Mouse (Mus musculus) left cerebral cortex, postnatal 4 days (tissue): ENCODE measurements around the gene L3mbtl3. TPM values are rescaled to one million over a fixed set of nuclear protein-coding genes. Genes with fewer than 3 reads are reported as not detected.

ENCODE experiments used
- DNase-seq: peaks from one replicate; pipeline ENCODE4 v3.0.0-alpha.2; 2022
- intact Hi-C: fragments of 180-260 bp; cut with DNase I; formaldehyde crosslinking; loops from one replicate; pipeline ENCODE4 v1.15.1; 2025
- total RNA-seq, 2 experiments: library from RNA; stranded (reverse); gene quantifications; 2 replicates each; pipeline ENCODE4 v1.2.3; 2021

L3mbtl3 gene
- total RNA-seq: 10 to 100 TPM; 63.6 to 75.6 TPM

DNA sequence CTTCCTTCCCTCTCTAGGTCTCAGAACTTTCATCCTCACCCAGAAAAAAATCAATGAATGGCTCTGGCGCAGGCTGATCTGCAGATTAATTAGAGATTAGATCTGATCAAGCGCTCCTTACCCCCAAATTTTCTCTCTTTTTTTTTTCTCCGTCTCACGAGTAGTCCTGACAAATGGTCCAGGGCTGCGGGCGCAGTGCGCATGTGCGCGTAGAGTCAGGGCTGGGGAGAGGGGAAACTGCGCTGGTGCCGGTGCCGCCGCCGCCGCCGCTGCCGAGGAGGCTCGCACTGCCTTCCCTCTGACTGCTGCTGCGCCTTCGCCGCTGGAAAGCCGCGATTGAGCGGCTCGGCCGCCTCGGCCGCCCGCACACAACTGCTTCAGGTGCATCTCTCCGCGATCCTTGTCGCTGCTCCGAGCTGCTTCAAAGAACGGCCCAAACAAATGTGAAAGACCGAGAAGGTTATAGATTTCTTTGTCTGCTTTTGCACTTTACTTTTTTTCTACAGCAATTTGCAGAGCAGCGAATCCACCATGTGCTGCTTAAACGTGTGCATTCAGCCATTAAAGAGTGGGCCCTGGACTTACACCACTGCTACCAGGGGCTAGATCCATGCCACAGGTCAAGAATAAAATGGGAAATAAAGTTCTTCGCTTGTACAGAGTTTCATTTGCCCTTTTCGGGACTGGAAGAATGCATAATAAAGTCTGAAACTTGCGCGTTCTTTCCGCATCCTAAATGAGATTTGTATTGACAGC, at the start of gene L3mbtl3:
Gene L3mbtl3 (minus strand): TSS at position 182 of the 756 bp plus-strand sequence.
- DNase-seq: peak; percentile 93
- intact Hi-C loops: loop anchor here (10.0 kb wide), 4 partner anchors 119 to 619 kb away; no protein-coding TSS in a partner anchor

GRCm38 (mm10) chr10:26421168-26421567, 45.4 kb upstream of the L3mbtl3 start:
- DNase-seq: no peak
- intact Hi-C loops: no loop called here

GRCm38 (mm10) chr10:26388656-26389055, 12.9 kb upstream of the L3mbtl3 start:
- DNase-seq: no peak
- intact Hi-C loops: no loop called here

- intact Hi-C loops: loop anchor here (10.0 kb wide), 4 partner anchors 118 to 618 kb away; no protein-coding TSS in a partner anchor
- no peak for DNase-seq
These were observed 1.5 kb upstream of the L3mbtl3 start for GRCm38 (mm10) chr10:26377332-26377602.

DNA sequence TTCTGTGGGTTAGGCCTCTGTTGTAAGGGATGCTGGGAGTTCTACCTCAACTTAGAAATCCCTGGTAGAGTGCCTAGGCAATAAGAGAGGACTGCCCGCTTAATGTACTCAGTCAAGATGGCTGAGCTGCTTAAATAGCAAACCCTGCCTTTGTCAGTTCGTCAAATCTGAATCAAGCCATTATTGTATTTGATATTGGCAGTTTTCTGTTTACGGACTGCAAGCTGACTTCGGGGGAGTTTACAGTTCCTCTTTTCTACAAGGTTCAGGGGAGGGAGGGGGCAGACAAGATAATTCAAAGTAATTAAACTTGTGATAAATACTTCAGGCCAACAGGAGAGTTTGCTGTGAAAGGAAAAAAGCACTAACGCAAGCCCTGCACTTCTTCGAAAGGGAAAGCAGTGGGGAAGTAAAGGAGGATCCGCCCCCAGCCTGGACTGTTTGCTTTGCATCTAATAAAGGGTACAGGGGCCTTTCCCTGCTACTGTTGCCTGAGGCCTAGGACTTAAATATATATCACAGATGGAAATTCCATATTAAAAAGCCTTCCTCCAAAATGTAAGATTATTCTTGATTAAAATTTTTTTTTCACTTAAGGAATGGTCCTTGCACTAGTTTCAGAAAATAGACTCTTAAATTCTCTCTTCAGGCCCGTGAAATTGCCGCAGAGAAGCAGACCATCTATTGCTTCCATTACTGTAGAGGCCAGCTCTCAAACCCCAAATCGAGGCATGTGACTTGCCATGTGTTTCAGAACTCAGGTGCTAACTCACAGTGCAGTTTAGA, 968 bp upstream of the L3mbtl3 start:
- intact Hi-C loops: loop anchor here (10.0 kb wide), 4 partner anchors 118 to 618 kb away; no protein-coding TSS in a partner anchor
- DNase-seq: no peak

DNA sequence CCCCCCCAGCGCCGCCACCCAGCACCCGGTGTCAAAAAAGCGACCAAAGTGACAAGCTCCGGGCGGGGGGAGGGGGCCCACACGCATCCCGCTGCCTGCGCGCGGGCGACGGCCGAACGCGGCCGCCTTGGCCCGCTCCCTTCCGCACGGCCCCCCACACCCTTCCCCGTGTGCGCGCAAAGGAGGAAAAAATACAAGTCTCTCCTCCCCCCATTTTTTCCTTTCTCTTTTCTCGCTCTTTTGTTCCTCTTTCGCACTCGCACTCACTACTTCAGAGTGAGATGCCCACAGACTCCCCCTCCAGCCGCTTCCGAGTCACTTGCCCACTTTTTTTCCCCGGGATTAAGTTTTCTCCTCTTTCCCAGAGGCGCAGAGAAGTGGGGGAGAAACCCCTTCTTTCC, 420 bp downstream of the L3mbtl3 start:
- no peak for DNase-seq
- intact Hi-C loops: loop anchor here (10.0 kb wide), 4 partner anchors 119 to 619 kb away; no protein-coding TSS in a partner anchor

GRCm38 (mm10) chr10:26374436-26375311, 1.1 kb downstream of the L3mbtl3 start:
- DNase-seq: peak; percentile 61
- intact Hi-C loops: loop anchor here (5.0 to 10.0 kb wide), 5 partner anchors 120 to 620 kb away; no protein-coding TSS in a partner anchor

DNA sequence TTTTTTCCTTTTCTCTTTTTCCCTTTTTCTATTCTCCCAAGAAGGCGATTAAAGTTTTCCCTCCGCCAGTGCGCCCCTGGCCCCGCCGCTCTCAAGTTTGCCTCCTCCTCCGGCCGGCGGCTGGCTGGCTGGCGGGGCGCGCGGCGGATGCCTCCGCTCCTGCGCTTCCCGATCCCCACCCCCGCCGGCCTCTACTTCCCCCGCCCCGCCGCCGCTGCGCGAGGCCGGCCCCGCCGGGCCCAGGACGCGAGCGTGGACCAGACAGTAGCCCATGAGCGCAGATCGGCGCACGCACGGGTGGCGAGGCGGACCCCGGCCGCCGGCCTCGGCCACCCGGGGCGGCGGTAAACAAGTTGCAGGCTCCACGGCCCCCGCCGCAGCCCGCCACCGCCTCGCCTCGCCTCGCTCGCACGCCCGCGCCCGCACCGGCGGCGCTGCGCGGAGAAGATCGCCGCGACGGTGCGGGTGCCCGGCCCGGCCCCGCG, 1.8 kb downstream of the L3mbtl3 start:
- DNase-seq: peak; percentile 67
- intact Hi-C loops: loop anchor here (5.0 to 10.0 kb wide), 5 partner anchors 121 to 621 kb away; no protein-coding TSS in a partner anchor

GRCm38 (mm10) chr10:26372940-26373931, 2.5 kb downstream of the L3mbtl3 start:
- intact Hi-C loops: loop anchor here (5.0 to 10.0 kb wide), 5 partner anchors 122 to 622 kb away; no protein-coding TSS in a partner anchor
- peak; percentile 70 for DNase-seq

DNA sequence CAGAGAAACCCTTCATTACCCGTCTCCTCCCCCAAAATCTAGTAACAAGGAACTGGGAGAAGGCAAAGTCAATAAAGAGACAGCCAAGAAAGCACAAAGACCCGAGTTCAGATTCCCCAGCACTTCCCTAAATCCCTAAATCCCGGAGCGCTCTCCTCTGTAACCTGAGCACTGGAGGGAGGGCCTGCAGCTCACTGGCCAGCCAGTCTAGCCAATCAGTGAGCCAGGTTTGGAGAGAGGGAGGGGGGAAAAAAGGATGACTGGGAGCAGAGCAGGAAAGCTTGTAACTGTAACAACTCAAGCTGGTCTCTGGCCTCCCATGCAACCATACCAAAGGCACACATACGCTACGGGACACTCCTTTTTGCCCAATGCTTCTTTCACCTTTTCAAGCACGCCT, 4.4 kb downstream of the L3mbtl3 start:
- DNase-seq: peak; percentile 11
- intact Hi-C loops: loop anchor here (5.0 to 10.0 kb wide), 5 partner anchors 123 to 623 kb away; no protein-coding TSS in a partner anchor

DNA sequence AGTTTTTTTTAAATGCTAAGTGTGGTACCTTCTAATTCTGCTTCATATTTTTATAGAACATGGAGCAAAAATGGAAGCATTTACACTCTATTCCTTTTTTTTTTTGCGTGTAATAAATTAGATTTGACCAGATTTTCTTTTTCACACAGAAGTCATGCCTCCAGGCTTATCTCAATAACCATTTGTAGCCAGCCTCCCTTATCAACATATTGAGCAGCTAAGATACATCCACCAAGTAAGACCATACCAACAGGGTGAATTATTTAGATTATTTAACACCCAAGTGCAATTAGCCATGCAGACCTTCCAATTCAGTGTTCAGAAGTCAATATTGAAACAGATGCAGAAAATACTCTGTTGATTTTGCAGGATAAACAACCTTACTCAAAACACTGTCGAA, 10.8 kb downstream of the L3mbtl3 start:
- no peak for DNase-seq
- intact Hi-C loops: no loop called here

- intact Hi-C loops: no loop called here
These were observed 11.4 kb downstream of the L3mbtl3 start for GRCm38 (mm10) chr10:26364326-26364856.

GRCm38 (mm10) chr10:26363605-26364004, 12.2 kb downstream of the L3mbtl3 start:
- DNase-seq: no peak
- intact Hi-C loops: no loop called here

More at GRCm38 (mm10) chr10:26364326-26364856, 11.4 kb downstream of the L3mbtl3 start:
- no peak for DNase-seq

DNA sequence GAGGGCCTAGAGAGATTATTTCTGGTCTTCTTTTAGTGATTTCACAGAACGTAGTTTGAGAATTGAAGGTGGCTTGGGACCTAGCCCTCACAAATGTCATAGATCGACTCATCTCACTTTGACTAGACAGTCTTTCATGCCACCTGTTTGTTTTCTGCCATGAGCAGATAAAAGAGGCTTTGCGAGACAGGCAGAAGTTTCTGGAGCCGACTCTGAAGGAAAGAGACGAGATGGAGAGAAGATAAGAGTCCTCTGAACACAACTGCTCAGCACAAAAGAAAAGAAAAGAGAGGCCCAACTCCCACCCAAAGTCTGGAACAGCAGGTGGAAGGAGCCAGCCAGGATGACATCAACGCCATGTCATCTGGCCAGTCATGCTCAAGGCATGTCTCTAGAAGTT, 17.0 kb downstream of the L3mbtl3 start:
- DNase-seq: no peak
- intact Hi-C loops: no loop called here

DNA sequence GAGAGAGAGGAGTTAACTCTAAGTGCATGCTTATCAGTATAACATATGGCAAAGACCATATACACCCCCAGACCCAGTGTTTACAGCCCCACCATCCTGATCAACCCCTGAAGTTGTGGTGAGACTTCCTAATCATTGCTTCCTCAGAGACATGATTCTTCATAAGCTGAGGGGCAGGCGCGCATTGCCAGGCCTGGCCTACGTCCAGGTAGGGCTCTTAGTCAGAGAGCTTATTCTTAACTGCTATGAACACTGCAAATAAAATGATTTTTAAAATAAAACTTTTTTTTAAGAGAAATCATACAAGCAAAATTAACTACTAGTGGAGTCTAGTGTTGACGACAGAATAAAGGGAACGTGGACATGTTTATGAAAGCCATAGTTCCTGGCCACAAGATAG, 17.5 kb downstream of the L3mbtl3 start:
- DNase-seq: no peak

GRCm38 (mm10) chr10:26353781-26354180, 22.0 kb downstream of the L3mbtl3 start:
- intact Hi-C loops: no loop called here
- DNase-seq: no peak

More for the DNA sequence above, 17.5 kb downstream of the L3mbtl3 start:
- intact Hi-C loops: no loop called here

GRCm38 (mm10) chr10:26351129-26351738, 24.5 kb downstream of the L3mbtl3 start:
- intact Hi-C loops: no loop called here
- DNase-seq: no peak

GRCm38 (mm10) chr10:26350153-26350552, 25.6 kb downstream of the L3mbtl3 start:
- intact Hi-C loops: no loop called here
- no peak for DNase-seq
